Mouse (Mus musculus) brown adipose tissue, adult 24 weeks (tissue): ENCODE results near the gene Spg11. TPM values are rescaled to one million over a fixed set of nuclear protein-coding genes. Genes with fewer than 3 reads are reported as not detected.
"Not testable (repeated sequence)": the region's sequence is repeated elsewhere in the genome, so short reads cannot be mapped to it uniquely, and the experiment has no call there.

Experiments used
- H3K27ac ChIP-seq: fragments of 200-500 bp; replicated peaks from 2 replicates; pipeline ENCODE4 v1.5.1; 2012; ENCODE audit warnings: low read depth, mild to moderate bottlenecking, low read length
- H3K4me1 ChIP-seq: fragments of 200-500 bp; 2 replicates; pipeline ENCODE4 v1.6.1; 2012; ENCODE audit warnings: low read length, mixed read lengths; ENCODE audit not compliant: control insufficient read depth, insufficient read depth, insufficient read length
- H3K4me3 ChIP-seq: fragments of 200-500 bp; 2 replicates; pipeline ENCODE4 v1.5.1; 2012; ENCODE audit warnings: low read depth, mild to moderate bottlenecking, low read length, moderate library complexity; ENCODE audit not compliant: insufficient read depth
- polyA plus RNA-seq: library from polyadenylated mRNA; stranded (reverse); fragments of >200 nt; gene quantifications from 2 replicates; pipeline ENCODE4 v1.2.4, GENCODE M21; 2012; ENCODE audit not compliant: missing spikeins, insufficient read depth, insufficient read length

The Spg11 gene
- polyA plus RNA-seq, 1 experiment: 7.8 TPM

GRCm38 (mm10) chr2:122126765-122127347, 8.7 kb upstream of the Spg11 start:
- H3K4me1 ChIP-seq: peaks cover 8% of the 10 kb centered on the region
- H3K4me3 ChIP-seq: no peak overlapping the region
- H3K27ac ChIP-seq: peak overlapping the region; percentile 32; the same call in 1 of the 2 replicates

- Histone ChIP-seq H3K4me3 (no peak overlapping the region), H3K4me1 (peaks cover 8% of the 10 kb centered on the region), H3K27ac (no peak overlapping the region)
Observed at GRCm38 (mm10) chr2:122125680-122126572, 7.7 kb upstream of the Spg11 start.

GRCm38 (mm10) chr2:122116888-122117287, 1.3 kb downstream of the Spg11 start:
- no peak overlapping the region for H3K4me3 ChIP-seq
- no peaks in the 10 kb centered on the region for H3K4me1 ChIP-seq
- H3K27ac ChIP-seq: no peak overlapping the region

GRCm38 (mm10) chr2:122109714-122110113, 8.5 kb downstream of the Spg11 start:
- Histone ChIP-seq H3K4me3 (no peak overlapping the region), H3K27ac (no peak overlapping the region), H3K4me1 (no peaks in the 10 kb centered on the region)

- no peak overlapping the region for H3K4me3 ChIP-seq
- H3K27ac ChIP-seq: no peak overlapping the region
- no peaks in the 10 kb centered on the region for H3K4me1 ChIP-seq
Observed at GRCm38 (mm10) chr2:122108101-122108500, 10.1 kb downstream of the Spg11 start.

- Histone ChIP-seq H3K27ac (no peak overlapping the region), H3K4me3 (no peak overlapping the region), H3K4me1 (no peaks in the 10 kb centered on the region)
Observed at GRCm38 (mm10) chr2:122102070-122102469, 16.1 kb downstream of the Spg11 start.

- H3K27ac ChIP-seq, H3K4me1 ChIP-seq: not testable (repeated sequence)
Observed at GRCm38 (mm10) chr2:122097686-122098085, 20.5 kb downstream of the Spg11 start.

GRCm38 (mm10) chr2:122093844-122094243, 24.3 kb downstream of the Spg11 start:
- no peak overlapping the region for H3K4me3 ChIP-seq
- H3K4me1 ChIP-seq: no peaks in the 10 kb centered on the region
- H3K27ac ChIP-seq: no peak overlapping the region

More at GRCm38 (mm10) chr2:122097686-122098085, 20.5 kb downstream of the Spg11 start:
- H3K4me3 ChIP-seq: not testable (repeated sequence)

- Histone ChIP-seq H3K4me1 (no peaks in the 10 kb centered on the region), H3K27ac (no peak overlapping the region)
Observed at GRCm38 (mm10) chr2:122086446-122086845, 31.7 kb downstream of the Spg11 start.

GRCm38 (mm10) chr2:122081728-122082456, 36.3 kb downstream of the Spg11 start:
- H3K27ac ChIP-seq: no peak overlapping the region
- no peak overlapping the region for H3K4me3 ChIP-seq
- H3K4me1 ChIP-seq: no peaks in the 10 kb centered on the region

More at GRCm38 (mm10) chr2:122086446-122086845, 31.7 kb downstream of the Spg11 start:
- H3K4me3 ChIP-seq: no peak overlapping the region

GRCm38 (mm10) chr2:122069922-122070321, 48.3 kb downstream of the Spg11 start:
- H3K4me3 ChIP-seq: no peak overlapping the region
- H3K4me1 ChIP-seq: no peaks in the 10 kb centered on the region
- no peak overlapping the region for H3K27ac ChIP-seq

GRCm38 (mm10) chr2:122069144-122069912, 48.9 kb downstream of the Spg11 start:
- Histone ChIP-seq H3K4me3 (no peak overlapping the region), H3K4me1 (no peaks in the 10 kb centered on the region), H3K27ac (no peak overlapping the region)

GRCm38 (mm10) chr2:122066241-122066640, 51.9 kb downstream of the Spg11 start:
- Histone ChIP-seq H3K27ac (no peak overlapping the region), H3K4me3 (no peak overlapping the region), H3K4me1 (no peaks in the 10 kb centered on the region)

- H3K4me1 ChIP-seq: no peaks in the 10 kb centered on the region
- no peak overlapping the region for H3K4me3 ChIP-seq
- H3K27ac ChIP-seq: no peak overlapping the region
Observed at GRCm38 (mm10) chr2:122065200-122065969, 52.8 kb downstream of the Spg11 start.
